Mouse (Mus musculus): ENCODE measurements around the gene B9d2. TPM values are rescaled to one million over a fixed set of nuclear protein-coding genes. Genes with fewer than 3 reads are reported as not detected.

The B9d2 gene
- polyA plus RNA-seq, 1 experiment from 2014 or later: 24.9 TPM

DNA sequence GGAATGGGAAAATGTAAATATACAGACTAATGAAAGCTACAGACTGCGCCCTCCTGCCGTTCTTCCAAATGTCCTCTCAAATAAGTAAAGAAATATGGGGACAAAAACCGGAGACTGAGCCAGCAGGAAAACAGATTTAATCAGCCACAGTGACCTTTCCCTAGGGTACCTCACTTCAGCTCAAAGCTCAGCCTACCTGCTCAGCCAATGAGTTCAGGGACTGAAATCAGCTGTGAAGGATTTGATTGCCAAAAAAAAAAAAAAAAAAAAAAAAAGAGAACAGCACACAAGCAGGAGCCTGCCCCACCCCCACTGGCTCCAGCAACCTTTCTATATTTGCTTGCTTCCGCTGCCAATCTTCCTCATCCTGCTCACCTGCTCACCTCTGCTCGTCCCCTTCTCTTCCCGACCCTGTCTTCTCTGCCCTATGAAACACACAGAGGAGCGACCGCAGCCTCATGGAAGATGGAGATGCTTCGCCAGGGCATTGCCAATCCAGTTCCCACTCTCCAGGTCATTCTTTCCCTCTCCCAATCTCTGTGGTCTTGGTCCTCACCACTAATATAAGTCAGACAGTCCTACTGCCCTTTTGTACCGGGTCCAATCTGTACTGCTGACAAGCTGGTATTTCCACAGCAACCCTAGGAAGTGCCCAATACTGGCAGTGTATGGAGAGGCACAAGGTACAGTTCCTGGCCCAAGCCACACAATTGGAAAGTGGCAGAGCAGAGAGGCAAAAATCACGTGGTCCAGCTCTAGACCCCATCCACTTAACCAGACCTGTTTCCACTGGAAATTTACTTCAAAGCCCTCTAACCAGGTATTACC is 24.8 kb upstream of the B9d2 start:
- Histone ChIP-seq H3K36me3 (peaks cover 4% of the 10 kb centered on the region), H3K9me3 (no peaks in the 10 kb centered on the region), H3K27me3 (no peaks in the 10 kb centered on the region), H3K4me2 (no peak overlapping the region), H3K27ac (no peak overlapping the region), H3K9ac (no peak overlapping the region), H3K4me1 (peaks cover 21% of the 10 kb centered on the region), H3K4me3 (no peak overlapping the region)
- no peak for ATAC-seq (ENCODE audit: insufficient number of reproducible peaks, low FRiP score, low TSS enrichment, low read depth)
- 81% methylated on average over 11 of the region's 11 CpGs for WGBS

DNA sequence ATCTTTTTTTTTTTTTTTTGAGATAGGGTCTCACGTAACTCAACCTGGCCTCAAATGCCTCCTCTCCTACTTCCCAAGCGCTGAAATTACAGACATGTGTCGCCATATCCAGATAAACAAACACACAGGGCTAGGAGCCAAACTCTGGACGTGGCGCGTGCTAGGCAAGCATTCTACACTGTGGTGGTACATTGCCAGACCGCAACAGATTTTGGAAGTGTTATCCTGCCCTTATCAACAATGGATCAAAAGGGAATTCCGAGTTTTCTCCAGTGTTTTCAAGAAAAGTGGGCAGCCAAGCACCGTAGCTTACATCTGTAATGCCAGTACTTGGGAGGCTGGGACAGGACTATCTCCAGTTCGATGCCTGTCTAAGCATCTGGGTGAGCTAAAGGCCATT is 22.8 kb upstream of the B9d2 start:
- Histone ChIP-seq H3K27ac (no peak overlapping the region), H3K4me1 (peaks cover 21% of the 10 kb centered on the region), H3K36me3 (peaks cover 13% of the 10 kb centered on the region), H3K9me3 (no peaks in the 10 kb centered on the region), H3K4me3 (peak overlapping the region; percentile 78), H3K4me2 (peak overlapping the region; percentile 74), H3K27me3 (no peaks in the 10 kb centered on the region), H3K9ac (peak overlapping the region; percentile 68)
- ATAC-seq (ENCODE audit: insufficient number of reproducible peaks, low FRiP score, low TSS enrichment, low read depth): no peak
- WGBS: 41% methylated on average over 10 of the region's 10 CpGs

DNA sequence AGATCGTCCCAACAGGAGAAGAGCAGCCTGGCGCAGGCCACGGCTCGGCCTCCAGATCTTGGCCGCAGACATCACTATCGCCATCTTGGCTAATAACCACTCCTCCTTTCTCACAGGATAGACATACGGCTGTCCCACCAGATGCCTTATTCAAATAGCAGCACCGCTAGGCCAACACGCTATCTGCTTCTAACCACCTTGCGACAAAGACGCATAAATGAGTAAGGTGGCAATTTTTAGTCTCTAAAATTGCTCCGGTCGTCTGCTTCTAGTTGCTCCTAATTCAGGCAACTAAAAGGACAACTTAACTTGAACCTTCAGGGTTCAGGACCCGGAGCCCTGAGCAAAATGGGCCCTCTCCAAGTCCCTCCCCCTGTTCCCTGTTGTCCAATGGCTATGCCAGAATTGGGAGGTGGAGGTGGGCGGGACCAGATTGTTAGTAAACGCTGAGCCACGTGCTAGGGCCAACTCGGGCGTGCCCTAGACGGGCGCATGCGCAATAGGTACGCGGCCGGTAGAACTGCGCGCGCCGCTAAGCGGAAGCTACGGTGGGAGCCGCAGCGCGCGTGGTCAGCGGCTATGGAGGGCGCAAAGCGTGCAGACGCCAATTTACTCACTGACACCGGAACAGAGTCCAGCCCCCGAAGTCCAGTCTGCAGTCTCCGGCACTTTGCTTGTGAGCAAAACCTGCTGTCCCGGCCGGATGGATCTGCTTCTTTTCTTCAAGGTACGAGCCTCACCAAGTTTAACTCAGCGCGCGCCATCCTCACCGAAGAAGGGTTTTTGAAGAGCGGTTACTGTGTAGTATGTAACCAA is 21.7 kb upstream of the B9d2 start, which contains the start of the genes Bckdha and Exosc5:
Gene Bckdha (minus strand): TSS at position 325 of the 816 bp plus-strand sequence.
Gene Exosc5 (plus strand): TSS at position 508 of the 816 bp plus-strand sequence.
- H3K36me3 ChIP-seq: peaks cover 18% of the 10 kb centered on the region
- peak within 1 kb of the TSS; percentile 74 for H3K4me2 ChIP-seq
- peaks cover 21% of the 10 kb centered on the region for H3K4me1 ChIP-seq
- H3K9ac ChIP-seq: peak within 1 kb of the TSS; percentile 68
- H3K9me3 ChIP-seq: no peaks in the 10 kb centered on the region
- peak; percentile 99 for ATAC-seq (ENCODE audit: insufficient number of reproducible peaks, low FRiP score, low TSS enrichment, low read depth)
- H3K4me3 ChIP-seq: peak within 1 kb of the TSS; percentile 78
- peak within 1 kb of the TSS; percentile 82 for H3K27ac ChIP-seq
- H3K27me3 ChIP-seq: no peaks in the 10 kb centered on the region
- under 1% methylated on average over 50 of the region's 50 CpGs for WGBS

DNA sequence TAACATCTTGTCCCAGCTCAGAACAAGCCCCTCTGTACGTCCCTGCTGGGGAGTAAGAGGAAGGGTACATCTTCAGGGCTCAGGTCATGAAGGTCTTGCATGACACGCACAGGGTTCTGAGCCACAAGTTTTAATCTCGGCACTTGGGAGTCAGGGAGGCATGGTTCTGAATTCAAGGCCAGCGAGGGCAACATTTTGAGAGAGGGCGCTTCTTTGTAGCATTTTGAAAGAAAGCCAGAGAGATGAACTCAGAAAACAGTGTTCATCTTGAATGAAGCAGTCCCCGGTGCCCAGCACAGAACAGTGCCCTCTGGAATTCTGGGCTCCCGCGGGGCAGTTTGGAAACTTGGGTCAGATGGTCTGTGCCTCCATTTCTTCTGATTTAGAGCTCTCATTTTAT is 14.2 kb upstream of the B9d2 start:
- H3K9ac ChIP-seq: no peak overlapping the region
- no peak for ATAC-seq (ENCODE audit: insufficient number of reproducible peaks, low FRiP score, low TSS enrichment, low read depth)
- no peaks in the 10 kb centered on the region for H3K27me3 ChIP-seq
- H3K4me3 ChIP-seq: no peak overlapping the region
- no peak overlapping the region for H3K27ac ChIP-seq
- H3K4me2 ChIP-seq: no peak overlapping the region
- no peaks in the 10 kb centered on the region for H3K9me3 ChIP-seq
- 0 out of 2 replicates have a peak, but pooled peaks cover 3% of the 10 kb centered on the region for H3K4me1 ChIP-seq
- peaks cover 63% of the 10 kb centered on the region for H3K36me3 ChIP-seq
- 94% methylated on average over 8 of the region's 8 CpGs for WGBS

DNA sequence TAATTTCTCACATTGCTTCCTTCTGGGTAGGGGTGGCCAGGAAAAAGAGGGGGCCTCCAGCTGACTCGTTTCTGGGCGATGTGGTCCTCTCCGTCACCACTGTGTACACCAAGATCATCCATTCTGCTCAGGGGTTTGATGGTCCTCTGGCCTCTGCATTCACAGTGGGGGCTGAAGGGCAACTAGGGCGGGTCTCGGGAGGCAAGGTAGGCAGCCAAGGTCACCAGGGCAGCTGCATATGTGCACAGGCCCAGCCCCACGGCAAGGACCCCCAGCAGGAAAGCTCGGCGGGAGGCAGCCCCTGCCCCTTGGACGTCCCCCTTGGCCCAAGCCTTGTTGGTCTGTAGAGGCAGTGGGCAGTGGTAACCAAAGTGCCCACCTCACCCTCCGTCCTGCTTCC is 11.4 kb upstream of the B9d2 start:
- no peak for ATAC-seq (ENCODE audit: insufficient number of reproducible peaks, low FRiP score, low TSS enrichment, low read depth)
- Histone ChIP-seq H3K27ac (no peak overlapping the region), H3K4me1 (0 out of 2 replicates have a peak, but pooled peaks cover 3% of the 10 kb centered on the region), H3K4me3 (no peak overlapping the region), H3K9me3 (no peaks in the 10 kb centered on the region), H3K27me3 (peaks cover 12% of the 10 kb centered on the region), H3K36me3 (peaks cover 48% of the 10 kb centered on the region), H3K9ac (no peak overlapping the region), H3K4me2 (no peak overlapping the region)
- 92% methylated on average over 10 of the region's 10 CpGs for WGBS

DNA sequence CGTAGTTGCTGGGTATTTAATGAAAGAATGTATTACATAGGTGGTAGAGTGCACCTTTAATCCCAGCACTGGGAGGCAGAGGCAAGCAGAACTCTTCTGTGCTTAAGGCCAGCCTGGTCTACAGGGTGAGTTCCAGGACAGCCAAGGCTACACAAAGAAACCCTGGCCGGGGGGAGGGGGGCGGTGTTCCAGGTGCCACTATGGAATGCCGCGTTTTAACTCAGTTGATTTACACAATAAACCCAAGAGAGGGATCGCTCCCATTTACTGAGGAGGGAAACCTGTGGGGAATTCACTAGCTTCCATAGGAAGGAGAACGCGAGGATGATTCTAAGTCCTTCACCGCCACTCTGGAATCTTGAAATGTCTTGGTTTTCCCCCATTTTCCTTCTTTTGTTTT is 10.9 kb upstream of the B9d2 start:
- 75% methylated on average over 9 of the region's 9 CpGs for WGBS
- H3K27me3 ChIP-seq: peaks cover 17% of the 10 kb centered on the region
- no peak overlapping the region for H3K4me2 ChIP-seq
- no peak for ATAC-seq (ENCODE audit: insufficient number of reproducible peaks, low FRiP score, low TSS enrichment, low read depth)
- no peak overlapping the region for H3K4me3 ChIP-seq
- H3K9me3 ChIP-seq: no peaks in the 10 kb centered on the region
- H3K27ac ChIP-seq: no peak overlapping the region
- H3K9ac ChIP-seq: no peak overlapping the region
- H3K36me3 ChIP-seq: peaks cover 44% of the 10 kb centered on the region
- H3K4me1 ChIP-seq: peaks cover 7% of the 10 kb centered on the region

DNA sequence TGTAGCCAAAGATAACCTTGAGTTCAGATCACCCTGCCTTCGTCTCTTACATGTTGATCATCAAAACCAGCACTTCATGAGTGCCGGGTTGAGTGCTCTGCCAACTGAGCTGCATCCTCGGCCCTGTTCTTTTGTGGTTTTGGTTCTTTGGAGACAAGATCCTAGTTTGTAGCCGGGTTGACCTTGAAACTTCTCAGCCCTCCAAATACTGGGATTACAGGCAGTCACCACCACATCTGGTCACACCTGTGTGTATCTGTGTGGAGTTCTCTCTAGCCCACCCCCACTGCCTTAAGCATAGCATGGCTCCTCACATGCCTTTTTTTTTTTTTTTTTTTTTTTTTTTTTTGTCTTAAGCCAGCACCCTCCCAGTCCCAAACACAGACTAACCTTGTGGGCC is 10.5 kb upstream of the B9d2 start:
- Histone ChIP-seq H3K9me3 (no peaks in the 10 kb centered on the region), H3K4me1 (peaks cover 12% of the 10 kb centered on the region), H3K36me3 (peaks cover 39% of the 10 kb centered on the region), H3K4me2 (no peak overlapping the region), H3K27me3 (peaks cover 22% of the 10 kb centered on the region), H3K27ac (no peak overlapping the region), H3K9ac (no peak overlapping the region), H3K4me3 (no peak overlapping the region)
- WGBS: 91% methylated on average over 4 of the region's 4 CpGs
- no peak for ATAC-seq (ENCODE audit: insufficient number of reproducible peaks, low FRiP score, low TSS enrichment, low read depth)

DNA sequence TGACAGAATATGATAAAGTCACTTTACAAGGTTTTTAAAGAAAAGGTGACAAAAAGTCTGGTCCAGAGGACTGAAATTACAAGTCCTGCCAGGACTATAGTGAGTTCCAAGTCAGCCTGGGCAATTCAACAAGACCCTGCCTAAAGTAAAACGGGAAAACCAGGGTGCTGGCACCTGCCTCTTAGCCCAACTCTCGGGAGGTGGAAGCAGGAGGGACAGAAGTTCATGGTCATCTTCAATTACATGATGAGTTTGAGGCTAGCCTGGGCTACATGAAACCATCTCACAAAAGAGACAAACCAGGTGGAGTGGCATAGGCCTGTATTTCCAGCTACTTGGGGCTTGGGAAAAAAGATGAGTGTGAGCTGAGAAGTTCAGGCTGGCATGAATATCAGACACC is 8.9 kb upstream of the B9d2 start:
- Histone ChIP-seq H3K4me3 (no peak overlapping the region), H3K9me3 (no peaks in the 10 kb centered on the region), H3K27ac (no peak overlapping the region), H3K9ac (no peak overlapping the region), H3K36me3 (peaks cover 24% of the 10 kb centered on the region), H3K27me3 (peaks cover 28% of the 10 kb centered on the region), H3K4me2 (no peak overlapping the region), H3K4me1 (peaks cover 23% of the 10 kb centered on the region)
- 51% methylated on average over 2 of the region's 2 CpGs for WGBS
- no peak for ATAC-seq (ENCODE audit: insufficient number of reproducible peaks, low FRiP score, low TSS enrichment, low read depth)

DNA sequence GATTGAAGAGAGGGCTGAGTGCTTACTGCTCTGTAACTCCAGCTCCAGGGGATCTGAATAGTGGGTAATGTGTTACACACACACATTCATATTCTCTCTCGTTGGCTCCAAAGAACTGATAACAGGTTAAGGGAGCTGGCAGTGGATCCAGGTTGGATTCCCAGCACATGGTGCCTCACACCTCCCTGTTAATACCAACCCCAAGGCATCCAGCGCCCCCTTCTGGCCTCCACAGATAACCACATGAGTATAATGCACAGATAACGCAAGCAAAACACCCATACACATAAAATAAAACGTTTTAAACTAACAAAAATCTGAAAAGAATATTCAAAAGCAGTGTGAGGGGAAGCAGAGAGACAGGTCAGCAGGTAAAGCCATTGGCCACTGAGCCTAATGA is 8.1 kb upstream of the B9d2 start:
- peaks cover 17% of the 10 kb centered on the region for H3K36me3 ChIP-seq
- WGBS: 50% methylated on average over 4 of the region's 4 CpGs
- ATAC-seq (ENCODE audit: insufficient number of reproducible peaks, low FRiP score, low TSS enrichment, low read depth): no peak
- H3K4me3 ChIP-seq: no peak overlapping the region
- H3K27ac ChIP-seq: no peak overlapping the region
- no peak overlapping the region for H3K9ac ChIP-seq
- H3K9me3 ChIP-seq: no peaks in the 10 kb centered on the region
- peaks cover 28% of the 10 kb centered on the region for H3K27me3 ChIP-seq
- H3K4me1 ChIP-seq: peaks cover 26% of the 10 kb centered on the region
- H3K4me2 ChIP-seq: no peak overlapping the region

DNA sequence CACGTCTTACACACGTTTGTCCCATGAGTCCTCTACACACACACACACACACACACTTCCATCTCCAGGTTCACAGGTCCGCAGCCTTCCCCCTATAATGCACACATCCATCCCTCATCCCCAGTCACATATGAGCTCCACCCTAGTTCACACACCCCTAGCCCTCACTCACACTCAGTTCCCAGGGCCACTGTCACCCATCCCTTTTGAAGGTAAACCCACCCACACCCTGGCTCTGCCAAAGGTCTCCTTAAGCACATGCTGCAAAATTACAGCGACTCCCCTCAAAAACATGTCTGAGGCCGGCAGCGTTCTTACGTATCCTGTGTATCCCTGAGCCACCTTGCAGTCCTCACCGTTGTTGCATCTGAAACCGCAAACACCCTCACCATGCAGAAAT is 6.3 kb upstream of the B9d2 start:
- 19% methylated on average over 9 of the region's 9 CpGs for WGBS
- Histone ChIP-seq H3K4me1 (peaks cover 26% of the 10 kb centered on the region), H3K9me3 (no peaks in the 10 kb centered on the region), H3K27ac (no peak overlapping the region), H3K4me2 (peak overlapping the region; percentile 62), H3K4me3 (peak overlapping the region; percentile 37), H3K36me3 (no peaks in the 10 kb centered on the region), H3K9ac (no peak overlapping the region), H3K27me3 (peaks cover 28% of the 10 kb centered on the region)
- no peak for ATAC-seq (ENCODE audit: insufficient number of reproducible peaks, low FRiP score, low TSS enrichment, low read depth)

DNA sequence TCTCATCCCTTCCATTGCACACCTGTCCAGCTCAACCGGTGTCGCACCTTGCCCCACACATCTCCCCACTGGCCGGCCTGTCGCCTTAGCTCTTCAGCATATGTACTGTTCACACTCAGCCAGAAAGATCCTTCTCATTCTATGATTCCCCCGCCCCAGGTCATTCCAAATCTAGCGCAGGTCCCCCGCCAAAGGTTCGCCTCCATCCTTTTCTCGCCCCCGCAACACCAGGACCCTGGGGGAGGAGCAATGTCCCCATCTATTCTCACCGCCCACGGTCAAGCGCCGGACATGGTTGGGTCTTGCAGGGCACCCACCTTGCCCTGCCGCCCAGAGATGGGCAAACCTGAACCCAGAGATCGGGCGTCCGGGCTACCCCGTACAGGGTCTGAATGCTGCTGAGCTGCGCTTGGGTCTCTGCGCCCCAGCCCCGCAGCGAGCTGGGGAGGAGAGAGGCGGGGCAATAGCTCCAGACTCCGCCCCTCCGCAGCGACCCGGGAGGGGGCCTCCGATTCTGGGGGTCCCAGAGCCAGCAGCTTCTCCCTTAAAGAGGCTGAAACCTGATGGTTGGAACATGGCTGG is 5.8 kb upstream of the B9d2 start, which contains the start of gene Tmem91:
Gene Tmem91 (minus strand): TSS at position 448 of the 582 bp plus-strand sequence.
- H3K4me3 ChIP-seq: peak within 1 kb of the TSS; percentile 37
- H3K9me3 ChIP-seq: no peaks in the 10 kb centered on the region
- H3K27ac ChIP-seq: no peak within 1 kb of the TSS
- WGBS: 1% methylated on average over 29 of the region's 29 CpGs
- H3K4me1 ChIP-seq: peaks cover 26% of the 10 kb centered on the region
- peaks cover 28% of the 10 kb centered on the region for H3K27me3 ChIP-seq
- peak within 1 kb of the TSS; percentile 62 for H3K4me2 ChIP-seq
- no peak for ATAC-seq (ENCODE audit: insufficient number of reproducible peaks, low FRiP score, low TSS enrichment, low read depth)
- H3K36me3 ChIP-seq: no peaks in the 10 kb centered on the region
- H3K9ac ChIP-seq: no peak within 1 kb of the TSS

Measured in limb, embryonic 15.5 days (tissue).